Mouse (Mus musculus): ENCODE results near the gene Tmem189. TPM values are rescaled to one million over a fixed set of nuclear protein-coding genes. Genes with fewer than 3 reads are reported as not detected.

Gene Tmem189
- polyA plus RNA-seq, 1 experiment from 2014 or later: 64.6 TPM

- no peaks in the 10 kb centered on the region for H3K27me3 ChIP-seq (ENCODE audit: insufficient read depth, low read length)
- H3K4me3 ChIP-seq (replicated peaks; ENCODE audit: low read depth, low read length): no peak overlapping the region
- no peak overlapping the region for H3K9ac ChIP-seq (ENCODE audit: low read depth, low read length)
- DNase-seq (ENCODE audit: low spot score): no peak
- H3K36me3 ChIP-seq (ENCODE audit: insufficient read depth, low read length): no peaks in the 10 kb centered on the region
- H3K4me2 ChIP-seq (ENCODE audit: low read length): no peak overlapping the region
- ATAC-seq (replicated peaks; ENCODE audit: low FRiP score, low read depth): no peak
- H3K27ac ChIP-seq: no peak overlapping the region
- TF ChIP-seq CTCF (IDR thresholded peaks at IDR 0.05; ENCODE audit: low read depth): no peak
- no peaks in the 10 kb centered on the region for H3K9me3 ChIP-seq (replicated peaks; ENCODE audit: low read length)
- H3K4me1 ChIP-seq (replicated peaks; ENCODE audit: insufficient read depth, low read length): peaks cover 4% of the 10 kb centered on the region
- WGBS: 63% methylated on average over 6 of the region's 6 CpGs
Measured at GRCm38 (mm10) chr2:167715008-167715407, 25.4 kb upstream of the Tmem189 start.

GRCm38 (mm10) chr2:167714298-167714697 lies 24.7 kb upstream of the Tmem189 start:
- H3K36me3 ChIP-seq (ENCODE audit: insufficient read depth, low read length): no peaks in the 10 kb centered on the region
- H3K4me3 ChIP-seq (replicated peaks; ENCODE audit: low read depth, low read length): no peak overlapping the region
- no peak for TF ChIP-seq CTCF (IDR thresholded peaks at IDR 0.05; ENCODE audit: low read depth)
- H3K27ac ChIP-seq: 0 out of 2 replicates have a peak overlapping the region, but pooled peaks have one; percentile 62
- DNase-seq (ENCODE audit: low spot score) (no peak), ATAC-seq (replicated peaks; ENCODE audit: low FRiP score, low read depth) (no peak)
- H3K9ac ChIP-seq (ENCODE audit: low read depth, low read length): no peak overlapping the region
- no peaks in the 10 kb centered on the region for H3K9me3 ChIP-seq (replicated peaks; ENCODE audit: low read length)
- H3K27me3 ChIP-seq (ENCODE audit: insufficient read depth, low read length): no peaks in the 10 kb centered on the region
- WGBS: 89% methylated on average over 6 of the region's 6 CpGs
- peaks cover 4% of the 10 kb centered on the region for H3K4me1 ChIP-seq (replicated peaks; ENCODE audit: insufficient read depth, low read length)
- no peak overlapping the region for H3K4me2 ChIP-seq (ENCODE audit: low read length)

DNA sequence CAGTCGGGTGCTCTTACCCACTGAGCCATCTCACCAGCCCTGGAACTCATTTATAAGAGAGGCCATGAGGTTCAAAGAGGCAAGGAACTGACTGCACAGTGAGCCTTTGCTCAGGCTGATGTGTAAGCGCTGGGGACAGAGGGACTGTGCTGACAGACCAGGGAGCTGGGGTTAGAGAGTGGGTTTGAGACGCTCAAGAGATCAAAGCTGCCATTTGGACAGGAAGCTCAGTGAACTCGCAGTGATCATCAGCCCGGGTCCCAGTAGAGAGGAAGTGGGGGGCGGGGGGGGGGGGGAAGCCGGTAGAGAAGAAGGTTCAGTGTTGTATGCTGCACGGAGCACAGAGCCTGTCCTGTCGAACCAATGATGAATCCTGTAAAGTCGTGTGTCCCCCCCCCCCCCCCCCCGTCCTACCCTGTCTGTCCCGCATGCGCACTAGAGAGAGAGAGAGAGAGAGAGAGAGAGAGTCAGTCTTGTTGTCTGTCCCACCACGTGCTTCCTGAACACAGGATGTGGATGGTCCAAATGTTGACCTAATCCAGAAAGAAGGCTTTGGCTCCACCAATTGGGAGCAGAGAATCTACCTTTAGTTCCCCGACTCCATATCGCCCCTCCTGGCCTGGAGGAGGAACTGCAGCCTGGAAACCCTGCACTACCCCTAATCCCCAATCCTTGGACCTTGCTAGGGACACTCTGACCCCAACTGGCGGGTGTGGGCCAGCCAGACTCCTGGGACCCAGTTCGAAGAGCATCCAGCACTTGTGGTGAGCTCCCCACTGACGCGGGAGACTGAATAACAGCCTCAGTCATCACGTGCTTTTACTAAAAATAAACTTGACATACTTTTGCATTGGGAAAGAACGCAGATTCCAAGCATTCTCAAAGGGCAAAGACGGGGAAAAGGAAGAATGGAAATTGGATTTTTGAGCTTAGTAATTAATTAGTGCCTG lies 23.5 kb upstream of the Tmem189 start:
- Histone ChIP-seq H3K36me3 (ENCODE audit: insufficient read depth, low read length) (no peaks in the 10 kb centered on the region), H3K27me3 (ENCODE audit: insufficient read depth, low read length) (no peaks in the 10 kb centered on the region), H3K9me3 (replicated peaks; ENCODE audit: low read length) (no peaks in the 10 kb centered on the region), H3K4me1 (replicated peaks; ENCODE audit: insufficient read depth, low read length) (peaks cover 4% of the 10 kb centered on the region), H3K4me2 (ENCODE audit: low read length) (no peak overlapping the region), H3K4me3 (replicated peaks; ENCODE audit: low read depth, low read length) (no peak overlapping the region), H3K9ac (ENCODE audit: low read depth, low read length) (no peak overlapping the region), H3K27ac (peak overlapping the region; percentile 62)
- ATAC-seq (replicated peaks; ENCODE audit: low FRiP score, low read depth) (peak; percentile 69), DNase-seq (ENCODE audit: low spot score) (peak; percentile 88)
- TF ChIP-seq CTCF (IDR thresholded peaks at IDR 0.05; ENCODE audit: low read depth): peak; percentile 69
- 43% methylated on average over 20 of the region's 23 CpGs for WGBS

DNA sequence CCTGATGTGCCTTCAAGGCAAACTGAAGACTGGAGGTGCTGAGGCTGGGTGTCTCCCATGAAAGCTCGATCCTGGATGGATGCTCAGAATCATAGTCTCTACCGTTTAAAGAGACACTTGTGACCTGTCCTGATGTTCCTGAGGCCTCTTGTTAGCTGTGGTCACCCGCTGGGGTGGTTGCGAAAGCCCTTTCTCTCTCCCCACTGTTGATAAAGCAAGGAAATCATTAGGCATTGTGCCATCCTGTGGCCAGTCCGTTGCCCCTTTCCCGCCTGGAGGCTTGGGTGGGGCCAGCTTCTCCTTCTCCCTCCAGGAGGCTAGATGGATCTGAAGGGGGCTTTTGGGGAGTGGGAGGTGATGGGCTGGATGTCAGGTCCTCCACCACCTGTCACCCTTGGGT lies 21.0 kb upstream of the Tmem189 start:
- no peak for ATAC-seq (replicated peaks; ENCODE audit: low FRiP score, low read depth)
- H3K4me1 ChIP-seq (replicated peaks; ENCODE audit: insufficient read depth, low read length): peaks cover 7% of the 10 kb centered on the region
- WGBS: 62% methylated on average over 6 of the region's 6 CpGs
- H3K4me2 ChIP-seq (ENCODE audit: low read length): no peak overlapping the region
- H3K9me3 ChIP-seq (replicated peaks; ENCODE audit: low read length): no peaks in the 10 kb centered on the region
- H3K4me3 ChIP-seq (replicated peaks; ENCODE audit: low read depth, low read length): no peak overlapping the region
- H3K27me3 ChIP-seq (ENCODE audit: insufficient read depth, low read length): no peaks in the 10 kb centered on the region
- H3K9ac ChIP-seq (ENCODE audit: low read depth, low read length): no peak overlapping the region
- no peak for DNase-seq (ENCODE audit: low spot score)
- H3K27ac ChIP-seq: no peak overlapping the region
- no peaks in the 10 kb centered on the region for H3K36me3 ChIP-seq (ENCODE audit: insufficient read depth, low read length)
- no peak for TF ChIP-seq CTCF (IDR thresholded peaks at IDR 0.05; ENCODE audit: low read depth)

- Histone ChIP-seq H3K9ac (ENCODE audit: low read depth, low read length) (no peak overlapping the region), H3K27me3 (ENCODE audit: insufficient read depth, low read length) (no peaks in the 10 kb centered on the region), H3K36me3 (ENCODE audit: insufficient read depth, low read length) (no peaks in the 10 kb centered on the region), H3K9me3 (replicated peaks; ENCODE audit: low read length) (no peaks in the 10 kb centered on the region), H3K27ac (no peak overlapping the region), H3K4me1 (replicated peaks; ENCODE audit: insufficient read depth, low read length) (peaks cover 7% of the 10 kb centered on the region), H3K4me2 (ENCODE audit: low read length) (no peak overlapping the region), H3K4me3 (replicated peaks; ENCODE audit: low read depth, low read length) (no peak overlapping the region)
- DNase-seq (ENCODE audit: low spot score) (no peak), ATAC-seq (replicated peaks; ENCODE audit: low FRiP score, low read depth) (no peak)
- TF ChIP-seq CTCF (IDR thresholded peaks at IDR 0.05; ENCODE audit: low read depth): no peak
- 59% methylated on average over 6 of the region's 6 CpGs for WGBS
Measured at GRCm38 (mm10) chr2:167709969-167710368, 20.3 kb upstream of the Tmem189 start.

DNA sequence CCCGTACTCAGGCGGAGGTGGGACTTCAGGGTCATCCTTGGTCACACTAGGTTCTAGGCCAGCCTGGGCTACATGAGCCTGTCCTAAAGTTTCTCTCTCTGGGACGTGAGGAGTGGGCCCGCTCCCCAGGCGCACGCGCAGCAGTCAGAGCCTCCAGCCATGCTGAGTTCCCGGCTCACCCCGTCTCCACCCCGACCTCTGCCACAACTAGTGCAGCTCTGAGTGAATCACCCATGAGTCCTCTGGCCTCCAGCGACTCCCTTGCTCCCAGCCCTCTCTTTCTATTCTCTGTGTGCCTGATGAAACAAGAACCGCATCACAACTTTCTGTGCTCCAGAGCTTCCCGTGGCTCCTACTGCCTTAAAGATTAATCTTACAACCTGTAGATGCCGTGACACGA lies 18.8 kb upstream of the Tmem189 start:
- no peak overlapping the region for H3K9ac ChIP-seq (ENCODE audit: low read depth, low read length)
- H3K4me1 ChIP-seq (replicated peaks; ENCODE audit: insufficient read depth, low read length): peaks cover 6% of the 10 kb centered on the region
- H3K36me3 ChIP-seq (ENCODE audit: insufficient read depth, low read length): no peaks in the 10 kb centered on the region
- H3K9me3 ChIP-seq (replicated peaks; ENCODE audit: low read length): no peaks in the 10 kb centered on the region
- no peak for ATAC-seq (replicated peaks; ENCODE audit: low FRiP score, low read depth)
- WGBS: 57% methylated on average over 15 of the region's 15 CpGs
- no peak overlapping the region for H3K4me2 ChIP-seq (ENCODE audit: low read length)
- TF ChIP-seq CTCF (IDR thresholded peaks at IDR 0.05; ENCODE audit: low read depth): no peak
- H3K27me3 ChIP-seq (ENCODE audit: insufficient read depth, low read length): no peaks in the 10 kb centered on the region
- no peak for DNase-seq (ENCODE audit: low spot score)
- H3K4me3 ChIP-seq (replicated peaks; ENCODE audit: low read depth, low read length): no peak overlapping the region
- H3K27ac ChIP-seq: no peak overlapping the region
